Mouse (Mus musculus): ENCODE data around the gene Ypel2. TPM values are rescaled to one million over a fixed set of nuclear protein-coding genes. Genes with fewer than 3 reads are reported as not detected.

Ypel2 gene
- polyA plus RNA-seq, 1 experiment from 2014 or later: 16.8 TPM

- Histone ChIP-seq H3K36me3 (ENCODE audit: control insufficient read depth, insufficient read depth, low read length) (no peaks in the 10 kb centered on the region), H3K4me2 (no peak overlapping the region), H3K4me3 (ENCODE audit: low read depth, low read length) (no peak overlapping the region), H3K9me3 (replicated peaks; ENCODE audit: control insufficient read depth, low read length) (no peaks in the 10 kb centered on the region), H3K27ac (ENCODE audit: low read depth, low read length) (no peak overlapping the region), H3K9ac (ENCODE audit: low read depth, low read length) (no peak overlapping the region), H3K27me3 (ENCODE audit: control insufficient read depth, insufficient read depth, low read length) (no peaks in the 10 kb centered on the region), H3K4me1 (ENCODE audit: control insufficient read depth, insufficient read depth, low read length) (peaks cover 24% of the 10 kb centered on the region)
- ATAC-seq (replicated peaks; ENCODE audit: insufficient number of reproducible peaks, low FRiP score, low TSS enrichment): no peak
- 80% methylated on average over 9 of the region's 9 CpGs for WGBS (ENCODE audit: insufficient replicate concordance)
These were observed 79.2 kb downstream of the Ypel2 start for GRCm38 (mm10) chr11:86914329-86914728.

GRCm38 (mm10) chr11:86910244-86910643 is 83.3 kb downstream of the Ypel2 start:
- Histone ChIP-seq H3K36me3 (ENCODE audit: control insufficient read depth, insufficient read depth, low read length) (no peaks in the 10 kb centered on the region), H3K4me2 (no peak overlapping the region), H3K27me3 (ENCODE audit: control insufficient read depth, insufficient read depth, low read length) (no peaks in the 10 kb centered on the region), H3K4me1 (ENCODE audit: control insufficient read depth, insufficient read depth, low read length) (0 out of 2 replicates have a peak, but pooled peaks cover 4% of the 10 kb centered on the region), H3K27ac (ENCODE audit: low read depth, low read length) (no peak overlapping the region), H3K9me3 (replicated peaks; ENCODE audit: control insufficient read depth, low read length) (no peaks in the 10 kb centered on the region), H3K4me3 (ENCODE audit: low read depth, low read length) (no peak overlapping the region), H3K9ac (ENCODE audit: low read depth, low read length) (no peak overlapping the region)
- ATAC-seq (replicated peaks; ENCODE audit: insufficient number of reproducible peaks, low FRiP score, low TSS enrichment): no peak
- 68% methylated on average over 4 of the region's 4 CpGs for WGBS (ENCODE audit: insufficient replicate concordance)

GRCm38 (mm10) chr11:86909028-86909427 is 84.5 kb downstream of the Ypel2 start:
- Histone ChIP-seq H3K9me3 (replicated peaks; ENCODE audit: control insufficient read depth, low read length) (no peaks in the 10 kb centered on the region), H3K36me3 (ENCODE audit: control insufficient read depth, insufficient read depth, low read length) (no peaks in the 10 kb centered on the region), H3K9ac (ENCODE audit: low read depth, low read length) (no peak overlapping the region), H3K27me3 (ENCODE audit: control insufficient read depth, insufficient read depth, low read length) (no peaks in the 10 kb centered on the region), H3K27ac (ENCODE audit: low read depth, low read length) (no peak overlapping the region), H3K4me1 (ENCODE audit: control insufficient read depth, insufficient read depth, low read length) (0 out of 2 replicates have a peak, but pooled peaks cover 4% of the 10 kb centered on the region), H3K4me2 (no peak overlapping the region), H3K4me3 (ENCODE audit: low read depth, low read length) (no peak overlapping the region)
- 78% methylated on average over 6 of the region's 6 CpGs for WGBS (ENCODE audit: insufficient replicate concordance)
- no peak for ATAC-seq (replicated peaks; ENCODE audit: insufficient number of reproducible peaks, low FRiP score, low TSS enrichment)

- no peak overlapping the region for H3K9ac ChIP-seq (ENCODE audit: low read depth, low read length)
- no peak overlapping the region for H3K4me2 ChIP-seq
These were observed 85.5 kb downstream of the Ypel2 start for GRCm38 (mm10) chr11:86907889-86908590.

GRCm38 (mm10) chr11:86906767-86907662 is 86.5 kb downstream of the Ypel2 start:
- Histone ChIP-seq H3K27me3 (ENCODE audit: control insufficient read depth, insufficient read depth, low read length) (no peaks in the 10 kb centered on the region), H3K36me3 (ENCODE audit: control insufficient read depth, insufficient read depth, low read length) (no peaks in the 10 kb centered on the region), H3K9ac (ENCODE audit: low read depth, low read length) (no peak overlapping the region), H3K27ac (ENCODE audit: low read depth, low read length) (no peak overlapping the region), H3K9me3 (replicated peaks; ENCODE audit: control insufficient read depth, low read length) (no peaks in the 10 kb centered on the region), H3K4me1 (ENCODE audit: control insufficient read depth, insufficient read depth, low read length) (no peaks in the 10 kb centered on the region), H3K4me3 (ENCODE audit: low read depth, low read length) (no peak overlapping the region), H3K4me2 (no peak overlapping the region)
- WGBS (ENCODE audit: insufficient replicate concordance): 81% methylated on average over 11 of the region's 11 CpGs
- no peak for ATAC-seq (replicated peaks; ENCODE audit: insufficient number of reproducible peaks, low FRiP score, low TSS enrichment)

More at GRCm38 (mm10) chr11:86907889-86908590, 85.5 kb downstream of the Ypel2 start:
- 78% methylated on average over 5 of the region's 5 CpGs for whole genome bisulfite sequencing (ENCODE audit: insufficient replicate concordance)
- H3K4me3 ChIP-seq (ENCODE audit: low read depth, low read length): no peak overlapping the region
- no peaks in the 10 kb centered on the region for H3K9me3 ChIP-seq (replicated peaks; ENCODE audit: control insufficient read depth, low read length)
- H3K27me3 ChIP-seq (ENCODE audit: control insufficient read depth, insufficient read depth, low read length): no peaks in the 10 kb centered on the region
- H3K36me3 ChIP-seq (ENCODE audit: control insufficient read depth, insufficient read depth, low read length): no peaks in the 10 kb centered on the region
- 0 out of 2 replicates have a peak, but pooled peaks cover 3% of the 10 kb centered on the region for H3K4me1 ChIP-seq (ENCODE audit: control insufficient read depth, insufficient read depth, low read length)
- ATAC-seq (replicated peaks; ENCODE audit: insufficient number of reproducible peaks, low FRiP score, low TSS enrichment): no peak
- no peak overlapping the region for H3K27ac ChIP-seq (ENCODE audit: low read depth, low read length)

GRCm38 (mm10) chr11:86906257-86906656 is 87.2 kb downstream of the Ypel2 start:
- 90% methylated on average over 6 of the region's 6 CpGs for WGBS (ENCODE audit: insufficient replicate concordance)
- no peak for ATAC-seq (replicated peaks; ENCODE audit: insufficient number of reproducible peaks, low FRiP score, low TSS enrichment)
- Histone ChIP-seq H3K36me3 (ENCODE audit: control insufficient read depth, insufficient read depth, low read length) (no peaks in the 10 kb centered on the region), H3K27ac (ENCODE audit: low read depth, low read length) (no peak overlapping the region), H3K27me3 (ENCODE audit: control insufficient read depth, insufficient read depth, low read length) (no peaks in the 10 kb centered on the region), H3K4me3 (ENCODE audit: low read depth, low read length) (no peak overlapping the region), H3K4me2 (no peak overlapping the region), H3K9me3 (replicated peaks; ENCODE audit: control insufficient read depth, low read length) (no peaks in the 10 kb centered on the region), H3K9ac (ENCODE audit: low read depth, low read length) (no peak overlapping the region), H3K4me1 (ENCODE audit: control insufficient read depth, insufficient read depth, low read length) (0 out of 2 replicates have a peak, but pooled peaks cover 3% of the 10 kb centered on the region)

GRCm38 (mm10) chr11:86905261-86905660 is 88.2 kb downstream of the Ypel2 start:
- H3K27me3 ChIP-seq (ENCODE audit: control insufficient read depth, insufficient read depth, low read length): no peaks in the 10 kb centered on the region
- no peak overlapping the region for H3K4me3 ChIP-seq (ENCODE audit: low read depth, low read length)
- no peak overlapping the region for H3K27ac ChIP-seq (ENCODE audit: low read depth, low read length)
- no peaks in the 10 kb centered on the region for H3K36me3 ChIP-seq (ENCODE audit: control insufficient read depth, insufficient read depth, low read length)
- no peak for ATAC-seq (replicated peaks; ENCODE audit: insufficient number of reproducible peaks, low FRiP score, low TSS enrichment)
- peaks cover 5% of the 10 kb centered on the region for H3K4me1 ChIP-seq (ENCODE audit: control insufficient read depth, insufficient read depth, low read length)
- no peak overlapping the region for H3K4me2 ChIP-seq
- H3K9ac ChIP-seq (ENCODE audit: low read depth, low read length): no peak overlapping the region
- no peaks in the 10 kb centered on the region for H3K9me3 ChIP-seq (replicated peaks; ENCODE audit: control insufficient read depth, low read length)
- WGBS (ENCODE audit: insufficient replicate concordance): 59% methylated on average over 2 of the region's 2 CpGs

- 50% methylated on average over 4 of the region's 4 CpGs for WGBS (ENCODE audit: insufficient replicate concordance)
- no peaks in the 10 kb centered on the region for H3K36me3 ChIP-seq (ENCODE audit: control insufficient read depth, insufficient read depth, low read length)
These were observed 88.8 kb downstream of the Ypel2 start for GRCm38 (mm10) chr11:86904706-86905105.

More at GRCm38 (mm10) chr11:86904706-86905105, 88.8 kb downstream of the Ypel2 start:
- no peaks in the 10 kb centered on the region for H3K27me3 ChIP-seq (ENCODE audit: control insufficient read depth, insufficient read depth, low read length)
- no peak overlapping the region for H3K27ac ChIP-seq (ENCODE audit: low read depth, low read length)
- no peak overlapping the region for H3K9ac ChIP-seq (ENCODE audit: low read depth, low read length)
- no peak overlapping the region for H3K4me2 ChIP-seq
- H3K9me3 ChIP-seq (replicated peaks; ENCODE audit: control insufficient read depth, low read length): no peaks in the 10 kb centered on the region
- ATAC-seq (replicated peaks; ENCODE audit: insufficient number of reproducible peaks, low FRiP score, low TSS enrichment): no peak
- H3K4me1 ChIP-seq (ENCODE audit: control insufficient read depth, insufficient read depth, low read length): peaks cover 8% of the 10 kb centered on the region
- H3K4me3 ChIP-seq (ENCODE audit: low read depth, low read length): no peak overlapping the region
